Mouse (Mus musculus): ENCODE results near the gene Chil5.
A peak's percentile ranks its signal among the peaks of the same experiment; 100 is the strongest.
"Not testable (repeated sequence)": the region's sequence is repeated elsewhere in the genome, so short reads cannot be mapped to it uniquely, and the experiment has no call there.

The Chil5 gene

GRCm38 (mm10) chr3:106032781-106033180 lies at the start of gene Chil5:
Gene Chil5 (minus strand): TSS chr3:106032814.
- DNase-seq: no peak

DNA sequence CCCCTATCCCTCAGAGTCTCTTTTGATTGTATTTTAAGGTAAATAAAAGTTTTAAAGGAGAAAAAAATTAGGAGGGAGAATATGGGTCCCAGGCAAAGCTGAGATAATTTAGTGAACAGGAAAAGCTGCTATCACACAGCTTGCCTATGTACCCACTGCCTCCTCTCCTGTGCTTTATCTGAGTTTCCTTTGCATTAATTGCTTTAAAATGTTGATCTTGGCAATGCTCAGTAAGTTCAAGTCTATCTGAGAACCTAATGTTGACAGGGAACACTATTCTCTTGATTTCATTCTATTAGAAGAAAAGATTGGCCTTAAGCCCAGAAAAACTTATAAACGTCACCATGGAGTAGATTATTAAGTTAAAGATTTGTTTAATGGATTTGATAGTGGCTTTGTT lies 42.2 kb upstream of the Chil5 start:
- DNase-seq: no peak

- DNase-seq: no peak
Observed at GRCm38 (mm10) chr3:106070994-106071393, 38.4 kb upstream of the Chil5 start.

DNA sequence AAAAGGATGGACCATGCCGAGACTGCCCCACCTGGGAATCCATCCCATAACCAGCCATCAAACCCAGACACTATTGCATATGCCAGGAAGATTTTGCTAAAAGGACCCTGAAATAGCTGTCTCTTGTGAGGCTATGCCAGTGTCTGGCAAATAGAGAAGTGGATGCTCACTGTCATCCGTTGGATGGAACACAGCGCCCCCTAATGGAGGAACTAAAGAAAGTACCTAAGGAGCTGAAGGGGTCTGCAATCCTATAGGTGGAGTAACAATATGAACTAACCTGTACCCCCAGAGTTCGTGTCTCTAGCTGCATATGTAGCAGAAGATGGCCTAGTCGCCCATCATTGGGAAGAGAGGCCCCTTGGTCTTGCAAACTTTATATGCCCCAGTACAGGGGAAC lies 35.1 kb upstream of the Chil5 start:
- not testable (repeated sequence) for DNase-seq

DNA sequence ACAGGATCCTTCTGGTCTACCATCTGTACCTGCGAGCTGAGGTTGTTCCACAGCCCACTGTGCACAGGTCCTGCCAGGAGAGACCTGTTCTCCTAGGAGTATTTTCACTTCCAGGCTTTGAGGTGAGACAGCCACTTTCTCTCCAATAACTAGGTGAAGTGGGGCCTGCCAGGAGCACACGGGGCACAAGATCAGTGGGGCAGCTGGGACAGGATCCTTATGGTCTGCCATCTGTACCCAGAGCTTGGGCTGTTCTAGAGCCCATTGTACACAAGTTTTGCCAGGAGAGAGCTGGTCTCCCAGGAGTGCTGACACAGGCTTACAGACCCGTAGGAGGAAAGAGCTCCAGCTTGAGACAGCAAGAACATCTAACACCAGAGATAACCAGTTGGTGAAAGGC lies 25.4 kb upstream of the Chil5 start:
- no peak for DNase-seq

GRCm38 (mm10) chr3:106051896-106052295 lies 19.3 kb upstream of the Chil5 start:
- DNase-seq: no peak

GRCm38 (mm10) chr3:106040306-106040705 lies 7.7 kb upstream of the Chil5 start:
- no peak for DNase-seq

DNA sequence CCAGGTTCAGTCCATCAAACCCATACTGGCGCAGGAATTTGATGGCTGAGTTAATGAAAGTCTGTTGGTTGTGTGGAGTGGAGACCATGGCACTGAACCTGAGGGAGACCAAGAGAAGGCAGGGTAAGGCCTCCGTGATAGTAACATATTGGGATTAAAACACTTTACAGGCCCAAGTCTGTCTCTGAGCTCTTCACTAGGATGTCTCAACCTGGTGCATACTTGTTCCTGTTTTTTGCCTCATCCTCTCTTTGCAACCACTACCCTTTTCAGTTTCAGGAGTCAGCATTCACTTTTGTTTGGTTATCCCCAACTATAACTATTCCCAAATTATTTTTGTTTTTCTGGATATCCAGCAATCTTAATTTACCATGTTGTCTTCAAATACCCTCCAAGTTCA lies 8.5 kb downstream of the Chil5 start:
- no peak for DNase-seq

DNA sequence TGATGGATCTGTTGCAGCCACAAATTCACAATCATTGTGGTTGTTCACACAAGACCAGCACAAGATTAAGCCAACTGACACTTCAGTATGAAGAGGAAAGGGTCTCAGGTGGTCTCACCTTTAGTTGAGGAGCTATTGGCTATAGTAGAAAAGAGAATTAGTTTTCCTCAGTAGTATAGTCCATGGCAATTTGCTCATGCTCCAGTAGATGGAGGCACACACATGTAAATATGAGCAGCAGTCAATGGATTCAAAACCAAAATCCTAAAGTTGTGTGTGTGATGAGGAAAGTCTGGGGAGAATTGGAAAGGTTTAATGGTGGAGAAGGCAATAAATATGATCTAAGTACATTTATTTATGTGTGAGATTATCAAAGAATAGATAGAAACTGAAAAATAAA lies 10.8 kb downstream of the Chil5 start:
- DNase-seq: peak; percentile 4

- no peak for DNase-seq
Observed at GRCm38 (mm10) chr3:106014546-106014945, 18.1 kb downstream of the Chil5 start, which contains the start of gene Pifo. Gene Pifo (minus strand): TSS chr3:106014646.

GRCm38 (mm10) chr3:106003360-106003759 lies 29.3 kb downstream of the Chil5 start:
- not testable (repeated sequence) for DNase-seq

GRCm38 (mm10) chr3:106001416-106002370 lies 30.9 kb downstream of the Chil5 start:
- DNase-seq: peak; percentile 81

- DNase-seq: no peak
Observed at GRCm38 (mm10) chr3:106000707-106001375, 31.8 kb downstream of the Chil5 start.

GRCm38 (mm10) chr3:105994730-105995129 lies 37.9 kb downstream of the Chil5 start:
- DNase-seq: no peak

DNA sequence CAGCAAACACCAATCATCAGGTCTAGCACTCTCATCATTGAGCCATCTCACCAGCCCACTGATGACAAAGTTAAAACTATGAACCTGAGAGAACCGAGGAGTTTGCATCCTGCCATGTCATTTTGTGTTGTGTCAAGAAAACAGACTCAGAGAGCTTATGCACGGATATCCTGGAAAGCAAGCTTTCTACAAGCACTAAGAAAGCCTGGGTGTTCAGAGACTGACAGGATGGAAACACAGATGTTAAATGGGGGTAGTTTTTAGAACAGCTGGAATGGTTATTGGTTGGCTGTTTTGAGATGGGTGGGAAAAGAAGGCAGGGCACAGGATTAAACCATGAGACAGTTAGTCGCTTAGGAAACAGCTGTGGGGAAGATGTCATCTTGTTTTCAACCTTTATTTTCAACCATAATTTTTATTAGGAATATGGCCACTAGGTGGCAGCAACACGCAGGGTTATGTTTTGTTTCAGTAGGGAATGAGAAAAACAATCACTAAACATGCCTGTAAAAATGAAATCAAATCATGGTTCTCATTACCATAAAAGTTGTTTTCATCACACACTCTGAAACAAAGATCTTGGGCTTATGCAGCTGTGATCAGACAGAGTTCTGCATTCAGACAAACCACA lies 40.8 kb downstream of the Chil5 start:
- DNase-seq: peak; percentile 74

GRCm38 (mm10) chr3:105989611-105990010 lies 43.0 kb downstream of the Chil5 start:
- not testable (repeated sequence) for DNase-seq

GRCm38 (mm10) chr3:105974174-105974573 lies 58.4 kb downstream of the Chil5 start:
- DNase-seq: no peak

DNA sequence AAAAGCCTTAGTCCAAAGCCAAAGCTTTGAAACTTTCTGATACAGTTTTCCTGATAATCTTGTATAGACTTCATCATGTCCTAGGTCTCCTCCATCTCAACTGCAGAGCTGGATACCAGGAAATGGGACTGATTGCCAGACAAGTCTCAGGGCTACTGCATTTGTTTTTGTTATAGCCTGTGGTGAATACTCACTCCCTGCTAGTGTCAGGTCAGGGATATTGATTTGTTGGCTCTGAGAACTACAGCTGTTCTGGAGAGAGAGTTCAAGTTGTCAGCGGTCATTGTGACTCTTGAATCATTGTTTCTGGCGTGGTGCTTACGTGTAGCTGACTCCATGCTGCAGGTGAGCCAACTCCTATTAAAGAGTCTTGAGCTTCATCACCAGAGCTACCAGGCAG lies 59.2 kb downstream of the Chil5 start, which contains the start of gene Ovgp1:
Ovgp1 (plus strand) TSS at position 301 of the 400 bp plus-strand sequence.
- DNase-seq: no peak

GRCm38 (mm10) chr3:105971831-105972446 lies 60.7 kb downstream of the Chil5 start:
- DNase-seq: no peak
